Mouse (Mus musculus): ENCODE results near the gene Catsper4. TPM values are rescaled to one million over a fixed set of nuclear protein-coding genes. Genes with fewer than 3 reads are reported as not detected.
"Not testable (repeated sequence)": the region's sequence is repeated elsewhere in the genome, so short reads cannot be mapped to it uniquely, and the experiment has no call there.

Catsper4 gene
- not detected in 2 replicates for polyA plus RNA-seq (2012)

DNA sequence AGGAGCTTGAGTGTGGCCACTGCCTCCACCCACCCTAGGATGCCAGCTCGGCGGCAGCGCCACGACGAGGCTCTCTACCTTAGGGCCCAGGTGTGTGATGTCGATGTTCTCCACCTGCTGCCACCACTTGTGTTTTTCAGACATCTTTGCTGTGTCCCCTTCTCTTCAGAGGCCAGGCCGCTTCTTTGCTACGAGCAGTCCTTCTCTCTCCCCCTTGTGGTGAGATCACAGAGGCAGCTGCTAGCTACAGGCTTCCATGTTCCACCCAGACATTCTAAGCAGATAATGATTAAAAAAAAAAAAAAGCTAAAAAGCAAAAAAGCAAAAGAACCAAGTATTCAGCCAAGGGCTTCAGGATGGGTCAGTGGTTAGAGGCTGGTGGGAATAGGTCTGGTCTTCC is at the start of gene Catsper4:
Gene Catsper4, minus strand, starts transcription at position 190 of the 400 bp plus-strand sequence.
- Histone ChIP-seq H3K27me3 (ENCODE audit: control insufficient read depth) (peaks cover 4% of the 10 kb centered on the region), H3K9me3 (ENCODE audit: control insufficient read depth, low read length) (no peaks in the 10 kb centered on the region), H3K36me3 (ENCODE audit: control insufficient read depth) (no peaks in the 10 kb centered on the region), H3K4me3 (replicated peaks) (no peak within 1 kb of the TSS), H3K4me1 (ENCODE audit: control insufficient read depth) (peaks cover 4% of the 10 kb centered on the region)
- TF ChIP-seq GATA1 (IDR thresholded peaks at IDR 0.05; ENCODE audit: low read length) (no peak), TAL1 (IDR thresholded peaks at IDR 0.05; ENCODE audit: low read length) (no peak)

DNA sequence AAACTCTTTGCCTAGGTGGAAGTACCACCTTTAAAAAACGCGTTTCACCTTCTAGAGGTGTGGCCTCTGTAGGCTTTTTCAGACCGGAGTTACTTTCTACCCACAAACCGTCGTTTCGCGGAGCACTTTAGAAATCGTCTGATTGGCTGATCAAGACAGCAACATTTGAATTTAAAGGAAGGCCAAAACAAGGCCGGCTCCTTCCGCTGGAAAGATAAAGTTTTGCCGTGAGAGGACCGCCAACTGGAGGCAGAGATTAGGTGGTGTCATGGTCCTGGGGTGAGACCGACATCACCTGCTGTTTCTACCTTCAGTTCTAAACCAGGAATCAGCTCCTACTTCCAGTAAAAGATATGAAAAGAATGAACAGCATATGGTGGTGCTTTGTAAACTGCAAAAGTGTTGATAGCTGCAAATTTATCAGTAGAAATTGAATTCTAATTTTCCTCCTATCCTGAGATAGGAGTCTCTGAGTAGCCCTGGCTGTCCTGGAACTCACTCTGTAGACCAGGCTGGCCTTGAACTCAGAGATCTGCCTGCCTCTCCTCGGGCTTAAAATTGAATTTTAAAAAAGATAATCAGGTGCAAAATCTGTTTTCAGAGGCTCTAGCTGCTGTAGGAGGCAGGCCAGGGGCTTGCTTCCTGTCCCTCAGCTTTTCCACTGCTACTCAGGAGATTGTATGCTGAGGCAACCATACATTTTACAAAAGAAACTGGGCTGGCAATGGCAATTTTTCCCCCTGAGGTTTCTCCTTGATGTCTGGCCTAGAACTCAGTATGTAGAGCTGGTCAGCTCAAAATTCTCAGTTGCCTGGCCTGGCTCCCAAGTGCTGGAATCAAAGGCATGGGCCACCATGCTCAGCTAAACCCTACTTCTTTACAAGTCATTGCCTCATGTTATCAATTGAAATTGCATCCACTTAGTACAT is 46.5 kb upstream of the Catsper4 start:
- H3K27me3 ChIP-seq (ENCODE audit: control insufficient read depth) = no peaks in the 10 kb centered on the region
- TF ChIP-seq GATA1 (IDR thresholded peaks at IDR 0.05; ENCODE audit: low read length) (peak; percentile 78), TAL1 (IDR thresholded peaks at IDR 0.05; ENCODE audit: low read length) (peak; percentile 57)
- peaks cover 44% of the 10 kb centered on the region for H3K36me3 ChIP-seq (ENCODE audit: control insufficient read depth)
- H3K4me3 ChIP-seq (replicated peaks) = peak overlapping the region; percentile 64
- H3K9me3 ChIP-seq (ENCODE audit: control insufficient read depth, low read length) = no peaks in the 10 kb centered on the region
- H3K4me1 ChIP-seq (ENCODE audit: control insufficient read depth) = peaks cover 27% of the 10 kb centered on the region

DNA sequence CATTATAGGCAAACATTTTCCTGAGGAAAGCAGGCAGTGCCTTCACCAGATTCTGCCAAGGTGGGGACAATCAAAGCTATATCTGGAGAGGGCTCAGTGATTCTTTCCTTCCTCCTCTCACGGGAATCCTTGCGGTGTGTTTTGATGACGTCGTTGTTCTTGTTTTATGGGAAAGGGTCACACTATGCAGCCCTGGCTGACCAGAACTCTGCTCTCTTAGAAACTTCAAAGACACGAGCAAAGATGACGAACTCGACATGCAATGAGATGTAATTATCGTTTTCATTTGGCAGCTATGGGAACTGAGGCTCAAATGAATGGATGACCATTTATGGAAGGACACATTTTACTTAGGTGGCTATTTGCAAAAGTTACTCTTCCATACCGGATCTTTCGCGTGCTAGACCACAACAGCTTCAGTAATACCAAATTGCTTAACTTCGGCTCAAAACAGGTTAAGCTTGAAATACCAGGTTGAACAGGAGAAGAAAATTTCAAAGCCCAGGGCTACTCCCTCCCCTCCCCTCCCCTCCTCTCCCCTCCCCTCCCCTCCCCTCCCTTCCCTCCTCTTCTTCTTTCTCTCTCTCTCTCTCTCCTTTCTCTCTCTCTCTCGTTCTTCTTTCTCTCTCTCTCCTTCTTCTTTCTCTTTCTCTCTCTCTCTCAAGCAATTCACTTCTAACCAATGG is 45.7 kb upstream of the Catsper4 start:
- TF ChIP-seq TAL1 (IDR thresholded peaks at IDR 0.05; ENCODE audit: low read length) = no peak
- TF ChIP-seq GATA1 (IDR thresholded peaks at IDR 0.05; ENCODE audit: low read length) = no peak

DNA sequence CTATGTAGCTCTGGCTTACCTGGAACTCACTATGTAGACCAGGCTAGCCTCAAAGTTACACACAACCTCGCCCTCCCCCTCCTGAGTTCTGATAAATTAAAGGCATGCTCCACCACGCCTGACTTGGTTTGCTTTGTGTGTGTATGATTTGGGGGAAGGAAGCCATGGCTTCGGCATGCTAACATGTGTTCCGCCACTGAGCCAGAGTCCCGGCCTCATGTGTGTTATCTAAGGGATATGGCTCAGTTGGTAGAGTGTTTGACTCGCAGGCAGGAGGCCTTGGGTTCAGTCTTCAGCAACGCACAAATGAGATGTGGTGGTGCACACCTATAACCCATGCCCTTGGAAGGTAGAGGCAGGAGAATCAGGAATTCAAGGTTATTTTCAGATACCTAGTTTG is 44.8 kb upstream of the Catsper4 start:
- H3K4me1 ChIP-seq (ENCODE audit: control insufficient read depth) = peaks cover 27% of the 10 kb centered on the region
- H3K9me3 ChIP-seq (ENCODE audit: control insufficient read depth, low read length) = no peaks in the 10 kb centered on the region
- H3K4me3 ChIP-seq (replicated peaks) = no peak overlapping the region
- no peak for TF ChIP-seq TAL1 (IDR thresholded peaks at IDR 0.05; ENCODE audit: low read length)
- TF ChIP-seq GATA1 (IDR thresholded peaks at IDR 0.05; ENCODE audit: low read length) = no peak
- H3K27me3 ChIP-seq (ENCODE audit: control insufficient read depth) = no peaks in the 10 kb centered on the region
- H3K36me3 ChIP-seq (ENCODE audit: control insufficient read depth) = peaks cover 27% of the 10 kb centered on the region

More for the DNA sequence above, 45.7 kb upstream of the Catsper4 start:
- no peaks in the 10 kb centered on the region for H3K27me3 ChIP-seq (ENCODE audit: control insufficient read depth)
- H3K4me1 ChIP-seq (ENCODE audit: control insufficient read depth) = peaks cover 27% of the 10 kb centered on the region
- H3K9me3 ChIP-seq (ENCODE audit: control insufficient read depth, low read length) = no peaks in the 10 kb centered on the region
- H3K4me3 ChIP-seq (replicated peaks) = peak overlapping the region; percentile 64
- peaks cover 36% of the 10 kb centered on the region for H3K36me3 ChIP-seq (ENCODE audit: control insufficient read depth)

DNA sequence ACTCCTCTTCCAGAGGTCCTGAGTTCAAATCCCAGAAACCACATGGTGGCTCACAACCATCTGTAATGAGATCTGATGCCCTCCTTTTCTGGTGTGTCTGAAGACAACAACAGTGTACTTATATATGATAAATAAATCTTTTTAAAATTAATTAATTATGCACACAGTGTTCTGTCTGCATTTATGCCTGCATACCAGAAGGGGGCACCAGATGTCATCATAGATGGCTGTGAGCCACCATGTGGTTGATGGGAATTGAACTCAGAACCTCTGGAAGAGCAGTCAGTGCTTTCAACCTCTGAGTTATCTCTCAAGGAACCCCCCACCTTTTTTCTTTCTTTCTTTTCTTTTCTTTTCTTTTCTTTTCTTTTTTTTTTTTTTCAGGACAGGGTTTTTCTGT is 42.4 kb upstream of the Catsper4 start:
- H3K4me1 ChIP-seq (ENCODE audit: control insufficient read depth) = peaks cover 24% of the 10 kb centered on the region
- H3K36me3 ChIP-seq (ENCODE audit: control insufficient read depth); H3K4me3 ChIP-seq (replicated peaks); H3K27me3 ChIP-seq (ENCODE audit: control insufficient read depth); H3K9me3 ChIP-seq (ENCODE audit: control insufficient read depth, low read length): not testable (repeated sequence)

DNA sequence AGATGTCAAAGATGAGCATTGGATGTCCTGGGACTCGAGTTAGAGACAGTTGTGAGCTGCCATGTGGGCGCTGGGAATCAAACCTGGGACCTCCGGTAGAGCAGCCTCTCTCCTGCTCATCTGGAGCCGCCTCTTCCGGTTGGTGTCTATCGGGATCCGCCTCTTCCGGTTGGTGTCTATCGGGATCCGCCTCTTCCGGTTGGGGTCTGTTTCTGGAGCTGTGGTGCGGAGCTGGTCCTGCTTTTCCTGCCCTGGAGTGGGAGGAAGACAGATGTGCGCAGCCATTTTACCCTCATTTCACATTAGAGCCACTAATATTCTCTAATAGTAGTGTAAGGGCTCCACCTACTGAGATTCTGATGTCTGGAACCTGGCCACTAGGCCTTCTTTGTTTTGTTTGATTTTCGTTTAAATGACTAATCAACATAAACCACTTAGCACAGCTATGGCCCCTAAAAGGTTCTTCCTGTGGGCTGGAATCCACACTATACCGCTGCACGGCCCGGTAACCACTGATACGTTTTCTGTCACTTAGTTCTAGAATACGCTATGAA is 41.0 kb upstream of the Catsper4 start:
- Histone ChIP-seq H3K36me3 (ENCODE audit: control insufficient read depth) (no peaks in the 10 kb centered on the region), H3K27me3 (ENCODE audit: control insufficient read depth) (no peaks in the 10 kb centered on the region; the same call in 1 of the 2 replicates), H3K9me3 (ENCODE audit: control insufficient read depth, low read length) (peaks cover 7% of the 10 kb centered on the region; the same call in 1 of the 2 replicates), H3K4me3 (replicated peaks) (no peak overlapping the region), H3K4me1 (ENCODE audit: control insufficient read depth) (peaks cover 13% of the 10 kb centered on the region)
- TF ChIP-seq TAL1 (IDR thresholded peaks at IDR 0.05; ENCODE audit: low read length) (no peak), GATA1 (IDR thresholded peaks at IDR 0.05; ENCODE audit: low read length) (no peak)

DNA sequence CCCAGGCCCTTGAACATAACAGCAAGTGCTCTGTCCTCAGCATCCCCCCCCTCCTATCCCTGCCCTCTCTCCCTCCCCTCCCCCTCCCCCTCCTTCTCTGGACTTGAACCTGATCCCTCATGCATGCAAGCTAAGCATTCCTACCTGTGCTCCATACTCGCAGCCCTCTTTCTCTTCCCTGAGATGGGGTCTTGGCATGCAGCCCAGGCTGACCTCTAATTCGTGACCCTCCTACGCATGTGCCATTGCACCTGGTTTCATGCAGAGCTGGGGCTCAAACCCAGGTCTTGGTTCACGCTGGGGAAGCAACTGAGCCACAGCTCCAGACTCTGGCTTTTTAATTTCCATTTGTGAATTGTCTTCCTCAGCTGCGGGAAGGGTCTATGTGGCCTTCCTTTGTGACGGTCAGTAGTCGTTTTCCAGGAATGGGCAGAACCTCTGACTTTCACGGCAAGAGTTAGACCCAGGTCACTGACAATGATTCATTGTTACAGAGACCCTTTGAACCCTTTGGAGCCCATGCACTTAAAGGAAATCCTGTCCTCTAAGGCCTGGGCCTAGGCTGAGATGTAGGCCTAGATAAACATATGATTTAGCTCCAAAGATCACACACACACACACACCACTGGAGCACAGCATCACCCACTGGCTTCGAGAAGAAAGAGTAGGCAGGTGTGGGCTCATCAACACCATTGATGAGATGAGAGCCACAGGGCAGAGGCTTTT is 38.8 kb upstream of the Catsper4 start:
- Histone ChIP-seq H3K4me1 (ENCODE audit: control insufficient read depth) (no peaks in the 10 kb centered on the region), H3K36me3 (ENCODE audit: control insufficient read depth) (no peaks in the 10 kb centered on the region), H3K4me3 (replicated peaks) (no peak overlapping the region), H3K27me3 (ENCODE audit: control insufficient read depth) (no peaks in the 10 kb centered on the region; the same call in 1 of the 2 replicates), H3K9me3 (ENCODE audit: control insufficient read depth, low read length) (peaks cover 10% of the 10 kb centered on the region)
- TF ChIP-seq TAL1 (IDR thresholded peaks at IDR 0.05; ENCODE audit: low read length) = no peak
- no peak for TF ChIP-seq GATA1 (IDR thresholded peaks at IDR 0.05; ENCODE audit: low read length)

DNA sequence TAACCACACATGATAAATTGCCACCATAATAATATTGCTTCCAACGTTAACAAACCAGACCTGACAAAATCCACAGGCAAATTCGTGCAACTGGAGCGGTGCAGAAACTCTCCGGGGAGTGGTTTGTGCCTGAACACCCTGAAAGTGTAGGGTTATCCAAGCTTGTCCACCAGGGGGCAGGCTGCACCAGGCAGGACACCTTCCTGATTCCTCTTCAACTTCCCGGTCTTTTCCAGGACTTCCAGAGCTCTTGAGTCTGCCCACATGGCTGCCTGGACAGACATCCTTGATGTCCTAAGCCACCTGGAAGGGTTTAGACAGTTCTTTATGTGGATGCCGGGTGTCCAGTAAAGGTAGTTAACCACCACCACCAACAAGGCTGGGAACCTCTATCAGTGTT is 36.0 kb upstream of the Catsper4 start:
- H3K27me3 ChIP-seq (ENCODE audit: control insufficient read depth) = no peaks in the 10 kb centered on the region; the same call in 1 of the 2 replicates
- TF ChIP-seq GATA1 (IDR thresholded peaks at IDR 0.05; ENCODE audit: low read length) = no peak
- no peak for TF ChIP-seq TAL1 (IDR thresholded peaks at IDR 0.05; ENCODE audit: low read length)
- H3K9me3 ChIP-seq (ENCODE audit: control insufficient read depth, low read length) = peaks cover 10% of the 10 kb centered on the region

More for the DNA sequence above, 36.0 kb upstream of the Catsper4 start:
- no peaks in the 10 kb centered on the region for H3K36me3 ChIP-seq (ENCODE audit: control insufficient read depth)
- no peaks in the 10 kb centered on the region for H3K4me1 ChIP-seq (ENCODE audit: control insufficient read depth)
- H3K4me3 ChIP-seq (replicated peaks) = no peak overlapping the region
